Mouse (Mus musculus) naive thymus-derived CD4-positive, alpha-beta T cell, adult 2 months (primary cell): ENCODE measurements at regions not wholly inside any gene's neighbourhood (a gene's known extent, or its start where the extent isn't known, plus 50 kb on each side); places are given as distances from the start of the nearest gene placed in this dataset.

Experiments used
- DNase-seq: peaks from one replicate; pipeline ENCODE4 v3.0.0-alpha.2; 2011; ENCODE audit warnings: low read depth

GRCm38 (mm10) chr1:91678789-91679188 is 122.5 kb upstream of the Twist2 start:
- no peak for DNase-seq

DNA sequence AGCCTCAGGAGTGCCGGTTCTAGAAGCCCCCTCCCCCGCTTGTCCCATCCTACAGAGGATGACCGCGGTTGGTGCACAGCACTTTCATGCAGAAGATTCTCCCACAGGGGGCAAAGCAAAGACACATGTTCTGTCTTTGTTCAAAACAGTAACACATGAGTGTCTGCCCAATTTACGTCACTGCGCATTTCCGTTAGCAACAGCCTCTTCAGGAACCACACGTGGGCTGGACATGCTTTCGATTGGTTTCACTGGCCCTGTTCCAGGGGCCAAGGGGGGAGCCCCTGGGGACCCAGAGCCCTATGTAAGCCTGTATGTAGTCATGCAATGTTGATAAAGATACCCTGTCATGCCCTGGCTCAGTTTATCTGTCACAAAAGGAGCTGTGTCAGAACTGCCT is 116.2 kb upstream of the Twist2 start:
- no peak for DNase-seq

- no peak for DNase-seq
Measured at GRCm38 (mm10) chr1:91685789-91686188, 115.5 kb upstream of the Twist2 start.

- DNase-seq = no peak
Measured at GRCm38 (mm10) chr1:91691601-91692000, 109.7 kb upstream of the Twist2 start.

DNA sequence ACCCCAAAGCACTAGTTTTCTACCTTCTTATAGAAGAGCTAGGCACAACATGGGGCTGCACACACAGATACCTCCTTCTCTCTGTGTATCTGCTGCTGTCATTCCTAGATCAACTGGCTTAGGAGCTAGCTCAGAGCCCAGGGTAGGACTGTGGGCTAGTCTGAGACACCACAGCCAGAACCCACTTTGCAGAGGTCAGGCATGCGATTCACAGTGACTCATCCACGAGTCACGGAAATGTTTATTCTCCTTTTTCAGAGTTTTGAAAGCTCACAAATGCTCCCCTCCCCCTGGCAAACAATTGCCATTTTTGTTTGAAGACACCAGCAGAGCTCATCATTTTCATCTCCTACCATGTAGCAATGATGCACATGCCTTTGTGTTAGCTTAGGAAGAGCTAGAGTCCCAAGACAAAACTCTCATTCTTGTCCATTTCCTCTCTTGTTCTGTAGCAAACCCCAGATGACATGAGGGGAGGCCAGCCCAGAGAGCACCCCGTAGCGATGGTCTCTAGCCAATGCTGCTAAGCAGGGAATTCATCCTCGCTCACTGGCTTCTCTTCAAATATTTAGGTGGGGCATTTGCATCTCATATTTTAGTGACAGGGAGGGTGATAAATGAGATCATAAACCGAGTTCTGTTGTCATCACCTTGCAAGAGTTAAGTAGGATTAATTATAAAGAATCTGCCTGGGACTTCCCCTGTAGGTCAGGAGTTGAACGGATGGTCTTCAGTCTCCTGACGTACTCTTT is 108.4 kb upstream of the Twist2 start:
- no peak for DNase-seq

GRCm38 (mm10) chr1:91697053-91697452 is 104.2 kb upstream of the Twist2 start:
- DNase-seq = no peak

DNA sequence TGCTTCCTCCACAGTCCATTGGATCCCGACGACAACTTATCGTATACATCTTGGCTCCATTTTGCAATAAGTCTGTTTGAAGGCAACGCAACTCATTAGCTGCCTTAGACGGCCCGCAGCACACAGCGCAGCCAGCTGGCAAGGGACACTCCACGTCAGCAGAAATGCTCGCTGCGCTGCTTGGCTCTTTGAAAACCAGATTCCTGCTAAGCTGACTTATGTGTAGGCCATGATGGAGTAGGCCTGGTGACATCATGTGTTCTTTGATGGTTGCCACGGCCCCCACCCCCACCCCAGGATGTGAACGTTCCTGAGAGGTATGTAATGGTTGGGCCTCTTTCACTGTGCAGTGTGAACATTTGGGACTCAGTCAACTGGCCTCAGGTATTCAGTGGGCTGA is 99.8 kb upstream of the Twist2 start:
- no peak for DNase-seq

GRCm38 (mm10) chr1:91702021-91702420 is 99.2 kb upstream of the Twist2 start:
- DNase-seq = no peak

- DNase-seq = no peak
Measured at GRCm38 (mm10) chr1:91702737-91703136, 98.5 kb upstream of the Twist2 start.

- DNase-seq = no peak
Measured at GRCm38 (mm10) chr1:91705451-91705850, 95.8 kb upstream of the Twist2 start.

GRCm38 (mm10) chr1:91708550-91709243 is 92.6 kb upstream of the Twist2 start:
- no peak for DNase-seq

DNA sequence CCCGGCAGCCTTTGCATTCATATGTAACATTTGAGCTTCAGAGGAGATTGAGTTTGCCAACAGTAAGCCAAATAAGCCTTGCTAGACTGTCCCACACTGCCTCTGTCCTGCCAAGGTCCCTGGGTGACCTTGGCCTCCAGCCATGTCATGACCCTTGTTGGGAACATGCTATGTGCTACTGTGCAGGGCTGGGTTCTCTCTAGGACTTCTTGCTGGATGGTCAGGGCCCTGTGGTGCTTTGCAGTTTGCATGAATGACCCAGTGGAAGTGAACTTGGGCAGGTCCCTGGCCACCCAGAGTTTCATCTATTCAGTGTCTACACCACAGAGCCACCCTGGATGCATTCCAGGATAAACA is 92.0 kb upstream of the Twist2 start:
- DNase-seq = no peak

GRCm38 (mm10) chr1:91713131-91713530 is 88.1 kb upstream of the Twist2 start:
- no peak for DNase-seq

DNA sequence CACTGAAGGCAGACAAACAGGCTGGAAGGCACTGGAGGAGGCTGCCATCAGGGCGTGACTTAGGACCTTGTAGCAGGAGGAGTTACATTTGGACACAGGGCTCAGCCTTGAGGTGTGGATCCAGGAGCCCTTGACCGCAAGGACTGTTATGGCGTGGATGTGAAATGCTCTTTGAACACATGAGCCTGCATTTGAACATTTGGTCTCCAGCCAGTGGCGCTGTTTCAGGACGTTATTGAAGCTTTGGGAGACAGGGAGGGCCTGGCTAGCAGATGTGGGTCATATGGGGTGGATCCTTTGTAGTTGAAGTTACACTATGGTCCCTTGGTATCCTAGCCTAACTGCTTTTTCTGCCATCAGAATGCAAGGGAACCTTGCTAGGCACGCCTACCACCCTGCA is 87.0 kb upstream of the Twist2 start:
- no peak for DNase-seq

- DNase-seq = no peak
Measured at GRCm38 (mm10) chr1:91715341-91715740, 85.9 kb upstream of the Twist2 start.

- no peak for DNase-seq
Measured at GRCm38 (mm10) chr1:91715791-91716190, 85.5 kb upstream of the Twist2 start.

DNA sequence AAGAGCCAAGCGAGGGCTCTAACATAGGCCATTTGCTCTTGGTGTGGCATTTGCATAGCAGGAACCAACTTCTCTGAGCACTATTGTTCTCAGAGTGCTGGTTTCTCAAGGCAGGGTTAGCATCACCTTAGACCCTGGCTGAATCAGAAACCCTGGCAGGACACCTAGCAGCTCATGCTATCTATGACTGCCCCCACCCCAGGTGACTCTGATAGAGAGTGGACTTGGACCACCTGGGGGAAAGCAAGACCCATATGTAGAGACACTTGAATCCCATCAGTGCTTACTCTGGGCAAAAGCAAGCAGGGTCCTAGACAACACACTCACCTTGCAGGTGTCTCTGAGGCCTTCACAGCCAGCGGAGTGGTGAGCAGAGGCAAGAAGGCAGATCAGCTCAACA is 84.4 kb upstream of the Twist2 start:
- DNase-seq = no peak

- no peak for DNase-seq
Measured at GRCm38 (mm10) chr1:91717961-91718360, 83.3 kb upstream of the Twist2 start.

DNA sequence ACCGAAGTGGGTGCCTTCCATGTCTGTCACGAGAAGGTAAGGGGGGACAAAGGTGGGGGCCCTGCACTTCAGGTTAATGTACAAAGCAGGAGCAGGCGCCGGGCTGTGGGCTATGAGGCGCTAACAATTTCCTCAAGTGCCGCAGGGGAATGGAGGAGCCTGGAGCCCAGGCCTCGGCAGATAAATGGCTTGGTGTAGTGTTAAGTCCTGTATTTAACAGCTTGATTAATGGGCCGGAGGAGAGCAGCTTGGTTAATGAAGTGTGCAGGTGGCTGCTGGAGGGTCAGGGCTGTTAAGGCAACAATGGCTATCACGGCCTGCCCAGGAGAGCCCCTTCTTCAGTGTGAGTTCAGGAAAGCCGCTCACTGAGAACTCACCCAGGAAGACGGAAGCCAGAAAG is 72.0 kb upstream of the Twist2 start:
- DNase-seq = no peak

GRCm38 (mm10) chr1:91730281-91730680 is 71.0 kb upstream of the Twist2 start:
- no peak for DNase-seq

DNA sequence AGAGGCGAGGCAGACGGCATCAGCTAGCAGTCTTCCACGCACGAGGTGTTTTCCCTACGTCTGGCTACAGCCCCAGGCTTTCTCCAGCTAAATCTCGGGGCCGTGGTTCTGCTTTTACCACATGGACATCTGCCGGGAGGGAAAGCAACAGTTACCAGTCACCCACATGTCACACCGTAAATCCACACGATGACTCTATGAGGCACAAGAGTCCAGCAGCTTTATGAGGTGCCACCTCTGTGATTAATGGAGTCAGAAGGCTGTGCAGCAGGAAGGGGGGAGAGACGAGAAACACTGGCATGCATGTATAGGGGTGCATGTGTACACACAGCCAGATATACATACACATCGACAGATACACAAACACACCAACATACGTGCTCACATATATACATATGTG is 69.6 kb upstream of the Twist2 start:
- no peak for DNase-seq

- no peak for DNase-seq
Measured at GRCm38 (mm10) chr1:91732461-91732861, 68.8 kb upstream of the Twist2 start.

- DNase-seq = no peak
Measured at GRCm38 (mm10) chr1:91734731-91735130, 66.5 kb upstream of the Twist2 start.

DNA sequence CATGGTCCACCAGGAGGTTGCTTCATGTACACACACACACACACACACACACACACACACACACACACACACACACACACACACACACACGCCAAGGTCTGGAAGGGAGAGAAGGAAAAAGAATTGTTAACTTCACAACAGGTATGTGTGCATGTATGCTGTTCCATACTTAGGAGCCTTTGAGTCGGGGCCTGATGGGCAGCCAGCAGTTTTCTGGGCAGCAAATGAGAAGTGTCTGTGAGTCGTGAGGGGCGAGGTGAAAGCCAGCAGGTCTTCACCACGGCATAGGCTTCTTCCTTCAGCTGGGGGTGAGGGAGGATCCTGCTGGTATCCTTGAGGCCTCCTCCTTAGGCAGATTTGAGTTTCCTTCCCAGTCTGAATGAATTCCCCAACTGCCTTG is 65.8 kb upstream of the Twist2 start:
- no peak for DNase-seq
